Mouse (Mus musculus): Measurements from ENCODE around the gene Gm31571.
"Not testable (repeated sequence)": the region's sequence is repeated elsewhere in the genome, so short reads cannot be mapped to it uniquely, and the experiment has no call there.

- TF ChIP-seq CTCF (IDR thresholded peaks at IDR 0.05; ENCODE audit: control insufficient read depth, insufficient read depth, insufficient read length); USF1 (IDR thresholded peaks at IDR 0.05; ENCODE audit: low read depth); MYOG (IDR thresholded peaks at IDR 0.05; ENCODE audit: control insufficient read depth, extremely low read depth, insufficient read length); MYOD1 (IDR thresholded peaks at IDR 0.05; ENCODE audit: control insufficient read depth, insufficient read length, low read depth): not testable (repeated sequence)
These were observed at the start of gene Gm31571 for GRCm38 (mm10) chrY:22051253-22051652.
